Mouse (Mus musculus) cerebellum, adult 2 months (tissue): ENCODE data around the gene Ube2cbp. TPM values are rescaled to one million over a fixed set of nuclear protein-coding genes. Genes with fewer than 3 reads are reported as not detected.

Source experiments
- DNase-seq, 2 experiments: peaks; one replicate each; pipeline ENCODE4 v3.0.0; 2021
- H3K27ac ChIP-seq: fragments of 200-500 bp; 2 replicates; pipeline ENCODE4 v1.5.1; 2012; ENCODE audit warnings: low read length, control low read depth, inconsistent platforms; ENCODE audit not compliant: insufficient read depth
- H3K27me3 ChIP-seq: fragments of 200-500 bp; 2 replicates; pipeline ENCODE4 v1.6.1; 2012; ENCODE audit warnings: inconsistent platforms, mild to moderate bottlenecking, low read length, moderate library complexity; ENCODE audit not compliant: control insufficient read depth, insufficient read depth
- H3K4me1 ChIP-seq: fragments of 200-500 bp; 2 replicates; pipeline ENCODE4 v1.6.1; 2011; ENCODE audit warnings: low read length; ENCODE audit not compliant: control insufficient read depth, insufficient read depth
- H3K4me3 ChIP-seq: fragments of 200-500 bp; replicated peaks from 2 replicates; pipeline ENCODE3; 2011; ENCODE audit warnings: mild to moderate bottlenecking, low read depth, low read length, control low read depth; ENCODE audit not compliant: insufficient read depth
- CTCF ChIP-seq: fragments of 200-500 bp; IDR thresholded peaks from 2 replicates; pipeline ENCODE4 v1.5.1; 2011; ENCODE audit warnings: low read depth, mild to moderate bottlenecking, control low read depth, low read length, moderate library complexity, borderline replicate concordance; ENCODE audit not compliant: insufficient read depth
- POLR2A ChIP-seq: fragments of 200-500 bp; IDR thresholded peaks from 2 replicates; pipeline ENCODE4 v1.6.1; 2011; ENCODE audit warnings: low read length, control low read depth, borderline replicate concordance; ENCODE audit not compliant: insufficient read depth
- WGBS: fragments of 180-500 bp; shearing (Covaris S2); methylation state at CpG from one replicate; pipeline ENCODE4 v1.1.7; 2018; 5-methylcytosine and 5-hydroxymethylcytosine counted together
- polyA plus RNA-seq: library from polyadenylated mRNA; depleted of rRNA; stranded (reverse); fragments of >200 nt; gene quantifications from 2 replicates; pipeline ENCODE4 v1.2.3, GENCODE M21; 2012

The Ube2cbp gene
- polyA plus RNA-seq, 1 experiment = 3.7 TPM

- Histone ChIP-seq H3K4me3 (no peak overlapping the region), H3K27me3 (no peaks in the 10 kb centered on the region; the same call in 1 of the 2 replicates), H3K4me1 (peaks cover 9% of the 10 kb centered on the region), H3K27ac (no peak overlapping the region)
- DNase-seq = peak; percentile 76 to 84
- TF ChIP-seq POLR2A (no peak), CTCF (peak; percentile 98)
- WGBS = 8% methylated on average over 11 of the region's 11 CpGs
These were observed 15.2 kb downstream of the Ube2cbp start for GRCm38 (mm10) chr9:86449581-86449980.

- 70% methylated on average over 8 of the region's 8 CpGs for WGBS
- H3K4me3 ChIP-seq = no peak overlapping the region
- H3K27ac ChIP-seq = no peak overlapping the region
- no peaks in the 10 kb centered on the region; the same call in 1 of the 2 replicates for H3K27me3 ChIP-seq
- no peak for DNase-seq
- TF ChIP-seq CTCF (no peak), POLR2A (no peak)
- peaks cover 9% of the 10 kb centered on the region for H3K4me1 ChIP-seq
These were observed 17.3 kb downstream of the Ube2cbp start for GRCm38 (mm10) chr9:86447431-86447830.

- DNase-seq = no peak
- 78% methylated on average over 7 of the region's 7 CpGs for WGBS
- Histone ChIP-seq H3K27ac (no peak overlapping the region), H3K4me3 (no peak overlapping the region), H3K4me1 (peaks cover 9% of the 10 kb centered on the region), H3K27me3 (no peaks in the 10 kb centered on the region; the same call in 1 of the 2 replicates)
- TF ChIP-seq CTCF = no peak
- no peak for TF ChIP-seq POLR2A
These were observed 17.9 kb downstream of the Ube2cbp start for GRCm38 (mm10) chr9:86446847-86447246.

- no peaks in the 10 kb centered on the region; the same call in 1 of the 2 replicates for H3K27me3 ChIP-seq
- peaks cover 5% of the 10 kb centered on the region; the same call in 1 of the 2 replicates for H3K4me1 ChIP-seq
- DNase-seq = no peak
- TF ChIP-seq POLR2A (no peak), CTCF (no peak)
- 92% methylated on average over 4 of the region's 4 CpGs for WGBS
- no peak overlapping the region for H3K4me3 ChIP-seq
- no peak overlapping the region for H3K27ac ChIP-seq
These were observed 22.5 kb downstream of the Ube2cbp start for GRCm38 (mm10) chr9:86442248-86442647.

- Histone ChIP-seq H3K27ac (no peak overlapping the region), H3K27me3 (no peaks in the 10 kb centered on the region), H3K4me3 (no peak overlapping the region), H3K4me1 (no peaks in the 10 kb centered on the region)
- no peak for DNase-seq
- TF ChIP-seq POLR2A = no peak
- TF ChIP-seq CTCF = no peak
- WGBS = 65% methylated on average over 11 of the region's 11 CpGs
These were observed 26.3 kb downstream of the Ube2cbp start for GRCm38 (mm10) chr9:86438337-86439009.

- Histone ChIP-seq H3K4me1 (no peaks in the 10 kb centered on the region), H3K27ac (no peak overlapping the region), H3K27me3 (no peaks in the 10 kb centered on the region), H3K4me3 (no peak overlapping the region)
- 96% methylated on average over 8 of the region's 8 CpGs for WGBS
- no peak for DNase-seq
- no peak for TF ChIP-seq POLR2A
- no peak for TF ChIP-seq CTCF
These were observed 28.1 kb downstream of the Ube2cbp start for GRCm38 (mm10) chr9:86436608-86437007.

- Histone ChIP-seq H3K27ac (no peak overlapping the region), H3K4me1 (no peaks in the 10 kb centered on the region), H3K27me3 (no peaks in the 10 kb centered on the region), H3K4me3 (no peak overlapping the region)
- no peak for DNase-seq
- no peak for TF ChIP-seq CTCF
- TF ChIP-seq POLR2A = no peak
- 98% methylated on average over 3 of the region's 3 CpGs for WGBS
These were observed 29.2 kb downstream of the Ube2cbp start for GRCm38 (mm10) chr9:86435510-86435909.

GRCm38 (mm10) chr9:86423331-86423730 is 41.4 kb downstream of the Ube2cbp start:
- WGBS = 89% methylated on average over 4 of the region's 4 CpGs
- Histone ChIP-seq H3K4me3 (no peak overlapping the region), H3K4me1 (no peaks in the 10 kb centered on the region; the same call in 1 of the 2 replicates), H3K27me3 (no peaks in the 10 kb centered on the region), H3K27ac (no peak overlapping the region)
- no peak for DNase-seq
- no peak for TF ChIP-seq CTCF
- no peak for TF ChIP-seq POLR2A
